Mouse (Mus musculus) G1E (cell line): Measurements from ENCODE around the gene Ncan.
"Not testable (repeated sequence)": the region's sequence is repeated elsewhere in the genome, so short reads cannot be mapped to it uniquely, and the experiment has no call there.

Experiments used
- CTCF ChIP-seq: IDR thresholded peaks from 2 replicates; pipeline ENCODE4 v1.5.1; 2012; ENCODE audit warnings: low read depth, low read length, inconsistent platforms, mixed read lengths
- GATA1 ChIP-seq: IDR thresholded peaks from 2 replicates; pipeline ENCODE4 v1.6.1; 2012; ENCODE audit warnings: borderline replicate concordance, low read length, inconsistent platforms, mixed read lengths
- POLR2AphosphoS5 ChIP-seq: IDR thresholded peaks from 2 replicates; pipeline ENCODE4 v1.6.1; 2012; ENCODE audit warnings: low read depth, low read length, inconsistent platforms; ENCODE audit not compliant: insufficient replicate concordance
- TAL1 ChIP-seq: conservative IDR thresholded peaks from 2 replicates; pipeline ENCODE4 v1.6.1; 2012; ENCODE audit warnings: low read depth, low read length, inconsistent platforms, mixed read lengths

DNA sequence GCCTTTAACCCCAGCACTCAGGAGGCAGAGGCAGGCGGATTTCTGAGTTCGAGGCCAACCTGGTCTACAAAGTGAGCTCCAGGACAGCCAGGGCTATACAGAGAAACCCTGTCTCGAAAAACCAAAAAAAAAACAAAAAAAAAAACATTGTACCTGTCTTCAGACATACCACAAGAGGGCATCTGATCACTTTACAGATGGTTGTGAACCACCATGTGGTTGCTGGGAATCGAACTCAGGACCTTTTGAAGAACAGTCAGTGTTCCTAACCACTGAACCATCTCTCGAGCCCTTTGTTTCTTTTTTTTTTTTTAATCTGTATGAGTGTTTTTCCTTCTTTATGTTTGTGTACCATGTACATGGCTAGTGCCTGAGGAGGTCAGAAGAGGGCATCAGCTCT lies 70.2 kb downstream of the Ncan start:
- TF ChIP-seq CTCF, GATA1, POLR2AphosphoS5, TAL1: not testable (repeated sequence)
